Mouse (Mus musculus): Measurements from ENCODE around the gene Rapgef1.

DNA sequence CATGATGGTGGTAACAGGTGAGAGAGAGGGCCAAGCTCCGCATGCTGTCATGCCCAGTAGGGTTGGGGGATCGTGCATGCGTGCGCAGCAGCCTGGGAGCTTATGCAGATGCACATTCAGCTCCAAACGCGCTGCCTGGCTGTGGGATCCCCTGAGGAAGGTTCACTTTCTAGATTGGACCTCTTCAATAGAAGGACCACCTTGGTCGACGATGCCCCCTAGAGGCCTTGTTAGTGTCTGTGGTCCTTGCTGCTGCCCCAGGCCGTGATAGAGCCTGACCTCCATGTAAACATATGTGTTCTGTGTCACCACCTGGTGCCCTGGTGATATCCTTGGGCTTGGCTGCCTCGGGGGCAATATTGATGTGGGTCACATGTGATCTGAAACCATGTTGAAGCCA is 30.3 kb upstream of the Rapgef1 start:
- TF ChIP-seq CTCF (IDR thresholded peaks at IDR 0.05; ENCODE audit: control insufficient read depth, insufficient read depth, insufficient replicate concordance, low read depth, low read length) (no peak), POLR2A (IDR thresholded peaks at IDR 0.05; ENCODE audit: control insufficient read depth, low read depth, low read length) (no peak)
